Mouse (Mus musculus) intestine, embryonic 15.5 days (tissue): ENCODE results near the gene Rhbdf1. TPM values are rescaled to one million over a fixed set of nuclear protein-coding genes. Genes with fewer than 3 reads are reported as not detected.

Experiments
- ATAC-seq: fragments of 200-750 bp; cut with Nextera tagmentation; 2 replicates; pipeline ENCODE4 v1.8.0; 2017; ENCODE audit warnings: moderate TSS enrichment, moderate library complexity
- H3K27ac ChIP-seq: fragments of 300-500 bp; sonication (generic); 2 replicates; pipeline ENCODE4 v1.5.1; 2015; ENCODE audit warnings: mild to moderate bottlenecking, inconsistent platforms
- H3K27me3 ChIP-seq: fragments of 300-500 bp; sonication (generic); replicated peaks from 2 replicates; pipeline ENCODE4 v1.6.1; 2015; ENCODE audit warnings: inconsistent platforms
- H3K36me3 ChIP-seq: fragments of 300-500 bp; sonication (generic); 2 replicates; pipeline ENCODE4 v1.6.1; 2015; ENCODE audit warnings: inconsistent platforms
- H3K4me1 ChIP-seq: fragments of 300-500 bp; sonication (generic); replicated peaks from 2 replicates; pipeline ENCODE4 v1.6.1; 2015; ENCODE audit warnings: inconsistent platforms
- H3K4me2 ChIP-seq: fragments of 300-500 bp; sonication (generic); replicated peaks from 2 replicates; pipeline ENCODE4 v1.6.1; 2015; ENCODE audit warnings: mild to moderate bottlenecking, inconsistent platforms
- H3K4me3 ChIP-seq: fragments of 300-500 bp; sonication (generic); replicated peaks from 2 replicates; pipeline ENCODE4 v1.5.1; 2015; ENCODE audit warnings: inconsistent platforms
- H3K9ac ChIP-seq: fragments of 300-500 bp; sonication (generic); 2 replicates; pipeline ENCODE4 v1.6.1; 2015; ENCODE audit warnings: inconsistent platforms
- H3K9me3 ChIP-seq: fragments of 300-500 bp; sonication (generic); 2 replicates; pipeline ENCODE4 v1.6.1; 2016; ENCODE audit warnings: inconsistent platforms
- WGBS: fragments of 180-500 bp; shearing (Covaris S2); methylation state at CpG from one replicate; pipeline ENCODE4 v1.1.7; 2015; 5-methylcytosine and 5-hydroxymethylcytosine counted together
- polyA plus RNA-seq: library from polyadenylated mRNA; unstranded; fragments of >200 nt; fragmentation: Nextera tagmentation; extraction: Ambion mirVana; gene quantifications from 2 replicates; pipeline ENCODE4 v1.2.1, GENCODE M21; 2015

Gene Rhbdf1
- polyA plus RNA-seq, 1 experiment from 2014 or later = 53.5 TPM

GRCm38 (mm10) chr11:32194086-32194485 lies 28.0 kb downstream of the Rhbdf1 start:
- ATAC-seq = no peak
- no peak overlapping the region for H3K4me2 ChIP-seq
- no peak overlapping the region for H3K4me3 ChIP-seq
- H3K9ac ChIP-seq = no peak overlapping the region
- H3K27ac ChIP-seq = no peak overlapping the region
- H3K4me1 ChIP-seq = peaks cover 5% of the 10 kb centered on the region; the same call in 1 of the 2 replicates
- no peaks in the 10 kb centered on the region for H3K36me3 ChIP-seq
- WGBS = 77% methylated on average over 10 of the region's 10 CpGs
- no peaks in the 10 kb centered on the region for H3K9me3 ChIP-seq
- no peaks in the 10 kb centered on the region for H3K27me3 ChIP-seq

DNA sequence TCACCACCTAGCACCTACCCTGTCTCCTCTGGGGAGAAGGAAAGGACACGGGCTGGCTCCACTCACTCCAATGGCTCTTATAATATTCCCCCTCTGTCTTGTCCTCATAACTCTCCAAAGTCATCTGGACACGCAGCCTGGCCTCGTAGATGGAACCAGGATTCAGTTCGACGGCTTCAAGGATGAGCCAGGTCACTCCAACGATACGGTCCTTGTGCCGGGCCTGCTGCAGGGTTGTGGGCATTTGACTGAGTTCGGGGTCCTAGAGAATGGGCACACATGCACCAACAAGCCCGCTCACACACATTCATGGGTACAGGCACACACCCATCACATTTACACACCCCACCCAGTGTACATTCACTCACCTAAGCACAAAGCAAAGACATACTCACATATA lies 28.9 kb downstream of the Rhbdf1 start:
- Histone ChIP-seq H3K27me3 (no peaks in the 10 kb centered on the region), H3K4me2 (no peak overlapping the region), H3K4me3 (no peak overlapping the region), H3K27ac (no peak overlapping the region), H3K9me3 (no peaks in the 10 kb centered on the region), H3K4me1 (0 out of 2 replicates have a peak, but pooled peaks cover 3% of the 10 kb centered on the region), H3K36me3 (no peaks in the 10 kb centered on the region), H3K9ac (no peak overlapping the region)
- no peak for ATAC-seq
- 85% methylated on average over 10 of the region's 10 CpGs for WGBS

GRCm38 (mm10) chr11:32190603-32191110 lies 31.4 kb downstream of the Rhbdf1 start:
- H3K4me2 ChIP-seq = no peak overlapping the region
- H3K9ac ChIP-seq = no peak overlapping the region
- H3K36me3 ChIP-seq = no peaks in the 10 kb centered on the region
- H3K27ac ChIP-seq = no peak overlapping the region
- no peak for ATAC-seq
- WGBS = 79% methylated on average over 13 of the region's 13 CpGs
- H3K4me1 ChIP-seq = no peaks in the 10 kb centered on the region
- H3K9me3 ChIP-seq = no peaks in the 10 kb centered on the region
- no peaks in the 10 kb centered on the region for H3K27me3 ChIP-seq
- H3K4me3 ChIP-seq = no peak overlapping the region

DNA sequence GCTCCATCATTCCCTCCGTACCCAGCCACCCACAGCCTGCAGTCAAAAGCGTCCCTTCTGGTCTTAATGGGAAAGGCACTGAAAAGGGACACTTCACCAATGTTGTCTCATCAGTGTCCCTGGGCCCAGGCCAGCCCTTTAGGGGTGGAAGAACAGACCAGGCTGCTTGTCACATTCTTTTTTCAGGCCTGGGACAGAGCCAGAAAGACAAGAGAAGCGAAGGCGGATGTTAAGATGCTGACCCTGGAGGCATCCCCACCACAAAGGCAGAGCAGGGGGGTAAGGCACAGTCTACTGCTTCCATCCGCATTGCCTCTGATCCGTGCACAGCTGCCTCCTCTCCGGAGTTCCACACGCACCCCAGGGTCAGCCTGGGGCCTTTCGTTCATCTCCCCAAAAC lies 32.0 kb downstream of the Rhbdf1 start:
- Histone ChIP-seq H3K9ac (no peak overlapping the region), H3K4me2 (no peak overlapping the region), H3K27me3 (no peaks in the 10 kb centered on the region), H3K9me3 (no peaks in the 10 kb centered on the region), H3K4me3 (no peak overlapping the region), H3K36me3 (no peaks in the 10 kb centered on the region), H3K27ac (no peak overlapping the region), H3K4me1 (no peaks in the 10 kb centered on the region)
- no peak for ATAC-seq
- 83% methylated on average over 9 of the region's 9 CpGs for WGBS

- H3K4me2 ChIP-seq = no peak overlapping the region
- no peak overlapping the region for H3K9ac ChIP-seq
- H3K9me3 ChIP-seq = no peaks in the 10 kb centered on the region
- H3K27me3 ChIP-seq = no peaks in the 10 kb centered on the region
- H3K27ac ChIP-seq = no peak overlapping the region
- H3K36me3 ChIP-seq = no peaks in the 10 kb centered on the region
- no peak for ATAC-seq
- H3K4me1 ChIP-seq = no peaks in the 10 kb centered on the region
- WGBS = 58% methylated on average over 5 of the region's 5 CpGs
- no peak overlapping the region for H3K4me3 ChIP-seq
These were observed 32.7 kb downstream of the Rhbdf1 start for GRCm38 (mm10) chr11:32189434-32189833.

GRCm38 (mm10) chr11:32188881-32189280 lies 33.2 kb downstream of the Rhbdf1 start:
- no peak for ATAC-seq
- no peaks in the 10 kb centered on the region for H3K27me3 ChIP-seq
- no peaks in the 10 kb centered on the region for H3K36me3 ChIP-seq
- H3K4me3 ChIP-seq = no peak overlapping the region
- H3K27ac ChIP-seq = no peak overlapping the region
- WGBS = 82% methylated on average over 12 of the region's 12 CpGs
- H3K4me2 ChIP-seq = no peak overlapping the region
- no peak overlapping the region for H3K9ac ChIP-seq
- no peaks in the 10 kb centered on the region for H3K9me3 ChIP-seq
- no peaks in the 10 kb centered on the region for H3K4me1 ChIP-seq

DNA sequence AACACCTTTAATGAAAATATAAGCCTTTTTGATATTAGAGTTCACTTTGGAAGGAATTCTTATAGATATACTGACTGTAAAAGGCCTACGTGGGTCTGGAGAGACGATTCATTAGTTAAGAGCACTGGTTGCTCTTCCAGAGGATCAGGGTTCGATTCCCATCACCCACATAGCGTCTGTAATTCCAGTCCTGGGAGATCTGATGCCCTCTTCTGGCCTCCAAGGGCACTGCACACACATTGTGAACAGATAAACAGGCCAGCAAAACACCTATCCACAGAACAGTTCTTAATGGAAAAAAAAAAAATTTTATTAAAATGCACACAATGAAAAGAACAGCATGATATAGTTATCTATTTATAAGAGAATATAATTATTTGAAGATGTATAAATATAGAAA lies 34.8 kb downstream of the Rhbdf1 start:
- no peak for ATAC-seq
- Histone ChIP-seq H3K9me3 (no peaks in the 10 kb centered on the region), H3K4me3 (no peak overlapping the region), H3K27ac (no peak overlapping the region), H3K36me3 (no peaks in the 10 kb centered on the region), H3K27me3 (no peaks in the 10 kb centered on the region), H3K9ac (no peak overlapping the region), H3K4me1 (no peaks in the 10 kb centered on the region), H3K4me2 (no peak overlapping the region)
- 90% methylated on average over 4 of the region's 4 CpGs for WGBS

GRCm38 (mm10) chr11:32186031-32186430 lies 36.1 kb downstream of the Rhbdf1 start:
- H3K36me3 ChIP-seq = no peaks in the 10 kb centered on the region
- H3K4me1 ChIP-seq = no peaks in the 10 kb centered on the region
- 79% methylated on average over 3 of the region's 3 CpGs for WGBS
- no peak overlapping the region for H3K9ac ChIP-seq
- H3K27ac ChIP-seq = no peak overlapping the region
- ATAC-seq = no peak
- no peak overlapping the region for H3K4me3 ChIP-seq
- no peak overlapping the region for H3K4me2 ChIP-seq
- H3K27me3 ChIP-seq = no peaks in the 10 kb centered on the region
- H3K9me3 ChIP-seq = no peaks in the 10 kb centered on the region

- no peaks in the 10 kb centered on the region for H3K36me3 ChIP-seq
- no peak overlapping the region for H3K9ac ChIP-seq
- H3K9me3 ChIP-seq = no peaks in the 10 kb centered on the region
- no peaks in the 10 kb centered on the region for H3K27me3 ChIP-seq
- H3K4me2 ChIP-seq = no peak overlapping the region
- no peak for ATAC-seq
- no peak overlapping the region for H3K4me3 ChIP-seq
- 89% methylated on average over 8 of the region's 8 CpGs for WGBS
- H3K4me1 ChIP-seq = no peaks in the 10 kb centered on the region
- no peak overlapping the region for H3K27ac ChIP-seq
These were observed 37.6 kb downstream of the Rhbdf1 start for GRCm38 (mm10) chr11:32184469-32184868.

DNA sequence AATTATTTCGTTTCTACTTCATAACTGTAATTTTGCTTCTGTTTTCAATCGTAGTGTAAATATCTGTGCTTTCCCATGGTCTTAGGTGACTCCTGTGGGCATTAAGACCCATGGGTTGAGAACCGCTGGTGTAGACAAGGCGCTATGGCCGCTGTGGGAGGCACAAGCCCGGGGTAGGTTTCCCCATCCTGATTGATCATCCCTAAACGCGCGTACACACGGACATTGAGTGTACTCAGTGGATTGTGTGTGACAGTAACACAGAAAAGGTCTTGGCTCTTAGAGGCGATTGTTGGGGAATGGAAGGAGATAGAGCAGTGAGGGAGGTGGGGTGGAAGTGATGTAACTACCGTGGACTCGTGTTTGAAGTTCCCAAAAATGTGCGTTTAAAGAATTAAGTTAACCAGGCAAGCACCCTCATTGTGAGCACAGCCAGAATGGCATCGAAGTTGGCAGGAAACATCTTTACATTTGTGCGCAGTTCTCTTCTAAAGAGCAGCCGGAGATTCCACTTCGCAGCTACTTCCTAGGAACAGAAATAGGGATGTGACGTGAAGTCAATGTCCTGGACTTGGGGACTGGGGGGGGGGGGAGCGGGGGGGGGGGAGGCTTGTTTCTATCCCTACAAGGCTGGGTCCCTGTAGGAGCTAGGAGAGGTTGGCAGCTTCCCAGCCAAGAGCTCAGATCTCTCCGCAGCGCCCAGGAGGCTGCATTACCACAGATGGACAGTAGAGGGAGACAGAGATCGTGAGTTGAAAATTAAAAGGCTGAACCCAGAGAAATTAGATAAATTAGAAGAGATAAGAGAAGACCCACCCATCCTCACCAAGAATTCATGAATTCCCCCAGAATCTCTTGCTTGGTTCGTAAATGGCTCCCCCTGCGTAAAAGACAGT lies 39.9 kb downstream of the Rhbdf1 start:
- Histone ChIP-seq H3K4me3 (no peak overlapping the region), H3K27ac (no peak overlapping the region), H3K27me3 (no peaks in the 10 kb centered on the region), H3K9ac (no peak overlapping the region), H3K9me3 (no peaks in the 10 kb centered on the region), H3K4me1 (no peaks in the 10 kb centered on the region), H3K36me3 (no peaks in the 10 kb centered on the region), H3K4me2 (no peak overlapping the region)
- ATAC-seq = peak; percentile 45; the same call in 1 of the 2 replicates
- 50% methylated on average over 24 of the region's 25 CpGs for WGBS

DNA sequence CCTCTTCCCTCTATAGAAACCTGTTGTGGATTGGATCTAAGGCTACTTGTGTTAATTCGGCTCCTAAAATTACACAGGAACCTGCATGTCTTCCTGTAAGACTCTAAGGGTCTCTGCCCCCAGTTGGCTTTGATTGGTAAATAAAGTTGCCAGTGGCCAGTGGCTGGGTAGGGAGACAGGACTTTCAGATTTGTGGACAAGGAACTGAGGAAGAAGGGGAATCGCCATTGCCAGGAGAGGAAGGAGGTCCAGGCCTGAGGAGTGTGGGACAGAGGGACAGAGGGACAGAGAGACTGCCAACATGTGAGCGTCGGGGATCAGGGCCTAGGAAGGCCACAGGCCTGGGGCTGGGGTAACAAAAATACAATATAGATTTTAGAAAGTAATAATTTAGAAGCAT lies 40.9 kb downstream of the Rhbdf1 start:
- WGBS = 80% methylated on average over 4 of the region's 4 CpGs
- no peak for ATAC-seq
- H3K4me1 ChIP-seq = no peaks in the 10 kb centered on the region

GRCm38 (mm10) chr11:32178506-32178905 lies 43.6 kb downstream of the Rhbdf1 start:
- H3K27ac ChIP-seq = no peak overlapping the region
- H3K4me1 ChIP-seq = no peaks in the 10 kb centered on the region
- no peaks in the 10 kb centered on the region for H3K9me3 ChIP-seq
- H3K4me2 ChIP-seq = no peak overlapping the region
- no peak overlapping the region for H3K4me3 ChIP-seq
- H3K9ac ChIP-seq = no peak overlapping the region
- no peaks in the 10 kb centered on the region for H3K27me3 ChIP-seq
- no peaks in the 10 kb centered on the region for H3K36me3 ChIP-seq
- 79% methylated on average over 1 of the region's 1 CpGs for WGBS
- ATAC-seq = no peak

More for the DNA sequence above, 40.9 kb downstream of the Rhbdf1 start:
- no peak overlapping the region for H3K4me2 ChIP-seq
- H3K27me3 ChIP-seq = no peaks in the 10 kb centered on the region
- no peak overlapping the region for H3K4me3 ChIP-seq
- no peak overlapping the region for H3K9ac ChIP-seq
- no peaks in the 10 kb centered on the region for H3K36me3 ChIP-seq
- H3K27ac ChIP-seq = no peak overlapping the region
- no peaks in the 10 kb centered on the region for H3K9me3 ChIP-seq

- Histone ChIP-seq H3K36me3 (no peaks in the 10 kb centered on the region), H3K4me2 (no peak overlapping the region), H3K4me1 (peaks cover 5% of the 10 kb centered on the region), H3K9me3 (no peaks in the 10 kb centered on the region), H3K27ac (no peak overlapping the region), H3K4me3 (no peak overlapping the region), H3K9ac (no peak overlapping the region), H3K27me3 (no peaks in the 10 kb centered on the region)
- ATAC-seq = peak; percentile 50; the same call in 1 of the 2 replicates
- 55% methylated on average over 4 of the region's 4 CpGs for WGBS
These were observed 55.4 kb downstream of the Rhbdf1 start for GRCm38 (mm10) chr11:32166683-32167082.
